Mouse (Mus musculus): Measurements from ENCODE around the gene Hmg20b. TPM values are rescaled to one million over a fixed set of nuclear protein-coding genes. Genes with fewer than 3 reads are reported as not detected.

Gene Hmg20b
- polyA plus RNA-seq, 1 experiment from 2014 or later, result 31.7 TPM

DNA sequence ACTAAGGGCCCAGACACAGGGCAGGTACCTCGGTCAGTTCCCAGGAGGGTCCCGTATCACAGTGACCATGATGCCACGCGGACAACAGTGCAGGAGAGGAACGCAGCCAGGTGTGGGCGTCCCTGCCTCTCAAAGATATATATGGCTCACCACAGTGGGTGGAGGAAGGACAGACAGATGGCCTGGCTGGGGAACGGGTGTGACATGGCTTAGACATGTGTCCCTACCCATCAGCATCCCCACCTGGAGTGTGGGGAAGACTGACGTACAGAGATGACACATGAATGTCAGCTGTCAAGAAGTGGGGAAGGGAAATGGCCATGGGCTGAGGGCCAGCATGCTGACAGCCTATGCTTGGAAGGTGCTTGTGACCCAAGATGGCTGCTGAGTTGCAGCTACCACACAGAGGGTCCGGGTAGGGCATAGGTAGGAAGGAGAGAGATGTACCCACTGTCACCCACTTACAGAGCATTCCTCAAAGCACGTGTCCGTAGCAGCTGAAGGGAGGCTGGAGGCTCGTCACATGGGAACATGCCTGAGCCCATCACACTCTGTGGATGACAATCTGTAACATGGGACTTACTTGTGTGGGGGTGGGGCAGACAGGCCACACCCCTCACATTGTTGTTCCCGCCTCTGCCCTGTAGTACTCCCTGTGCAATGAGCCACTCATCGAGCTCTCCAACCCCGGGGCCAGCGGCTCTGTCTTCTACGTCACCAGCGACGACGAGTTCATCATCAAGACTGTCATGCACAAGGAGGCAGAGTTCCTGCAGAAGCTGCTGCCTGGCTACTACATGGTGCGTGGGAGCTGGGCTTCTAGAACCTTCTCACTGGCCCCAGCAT, 43.2 kb downstream of the Hmg20b start:
- Histone ChIP-seq H3K9ac (ENCODE audit: low read depth, low read length) (no peak overlapping the region), H3K27me3 (replicated peaks; ENCODE audit: control insufficient read depth, insufficient read depth, low read length) (no peaks in the 10 kb centered on the region), H3K36me3 (ENCODE audit: control insufficient read depth, insufficient read depth, low read length) (peaks cover 41% of the 10 kb centered on the region), H3K9me3 (ENCODE audit: control insufficient read depth, low read length) (no peaks in the 10 kb centered on the region), H3K4me1 (ENCODE audit: control insufficient read depth, insufficient read depth, low read depth, low read length) (peaks cover 13% of the 10 kb centered on the region), H3K27ac (ENCODE audit: low read depth, low read length) (no peak overlapping the region), H3K4me3 (ENCODE audit: low read length) (no peak overlapping the region), H3K4me2 (ENCODE audit: low read length) (no peak overlapping the region)
- no peak for ATAC-seq
- 93% methylated on average over 21 of the region's 21 CpGs for WGBS

DNA sequence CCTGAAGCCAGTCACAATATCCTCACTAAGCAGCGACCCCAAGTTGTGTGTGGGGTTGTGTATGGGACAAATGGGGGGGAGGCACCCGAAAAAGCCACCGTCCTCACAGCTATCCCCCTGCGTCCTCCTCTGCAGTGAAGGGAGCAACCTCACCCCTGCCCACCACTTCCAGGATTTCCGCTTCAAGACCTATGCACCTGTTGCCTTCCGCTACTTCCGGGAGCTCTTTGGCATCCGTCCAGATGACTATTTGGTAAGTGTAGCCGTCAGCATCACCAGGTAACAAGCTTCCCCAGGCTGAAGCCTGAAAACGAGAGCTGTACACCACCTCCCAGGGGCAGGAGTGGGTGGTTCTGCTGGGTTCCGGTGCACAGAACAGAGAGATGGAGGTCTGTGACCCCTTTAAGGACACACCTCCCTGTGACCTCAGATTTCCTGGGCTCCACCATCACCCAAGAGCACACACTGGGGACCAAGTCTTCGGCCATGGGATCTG, 44.1 kb downstream of the Hmg20b start:
- ATAC-seq, result no peak
- 95% methylated on average over 12 of the region's 12 CpGs for WGBS
- Histone ChIP-seq H3K4me2 (ENCODE audit: low read length) (no peak overlapping the region), H3K9ac (ENCODE audit: low read depth, low read length) (no peak overlapping the region), H3K36me3 (ENCODE audit: control insufficient read depth, insufficient read depth, low read length) (peaks cover 34% of the 10 kb centered on the region), H3K27ac (ENCODE audit: low read depth, low read length) (no peak overlapping the region), H3K4me1 (ENCODE audit: control insufficient read depth, insufficient read depth, low read depth, low read length) (peaks cover 17% of the 10 kb centered on the region), H3K4me3 (ENCODE audit: low read length) (no peak overlapping the region), H3K27me3 (replicated peaks; ENCODE audit: control insufficient read depth, insufficient read depth, low read length) (no peaks in the 10 kb centered on the region), H3K9me3 (ENCODE audit: control insufficient read depth, low read length) (no peaks in the 10 kb centered on the region)

DNA sequence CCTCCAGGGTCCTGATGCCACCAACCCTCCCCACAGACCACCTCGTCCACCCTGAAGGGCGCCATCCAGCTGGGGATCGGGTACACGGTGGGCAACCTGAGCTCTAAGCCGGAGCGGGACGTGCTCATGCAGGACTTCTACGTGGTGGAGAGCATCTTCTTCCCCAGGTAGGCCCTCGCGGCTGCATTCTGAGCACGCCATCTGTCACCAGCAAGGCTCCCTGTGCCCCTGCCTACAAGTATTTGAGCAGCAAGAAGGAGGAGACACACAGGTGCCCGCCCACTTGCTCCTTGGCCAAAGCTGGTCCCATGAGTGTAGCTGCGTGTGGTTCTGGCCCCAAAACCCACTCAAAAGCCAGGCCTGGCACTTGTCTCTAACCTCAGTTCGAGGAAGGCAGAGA, 44.6 kb downstream of the Hmg20b start:
- no peak overlapping the region for H3K27ac ChIP-seq (ENCODE audit: low read depth, low read length)
- no peaks in the 10 kb centered on the region for H3K27me3 ChIP-seq (replicated peaks; ENCODE audit: control insufficient read depth, insufficient read depth, low read length)
- ATAC-seq, result no peak
- H3K9me3 ChIP-seq (ENCODE audit: control insufficient read depth, low read length), result no peaks in the 10 kb centered on the region
- H3K36me3 ChIP-seq (ENCODE audit: control insufficient read depth, insufficient read depth, low read length), result peaks cover 31% of the 10 kb centered on the region
- H3K4me2 ChIP-seq (ENCODE audit: low read length), result no peak overlapping the region
- 89% methylated on average over 14 of the region's 14 CpGs for WGBS
- no peak overlapping the region for H3K9ac ChIP-seq (ENCODE audit: low read depth, low read length)
- H3K4me3 ChIP-seq (ENCODE audit: low read length), result no peak overlapping the region
- H3K4me1 ChIP-seq (ENCODE audit: control insufficient read depth, insufficient read depth, low read depth, low read length), result peaks cover 18% of the 10 kb centered on the region

DNA sequence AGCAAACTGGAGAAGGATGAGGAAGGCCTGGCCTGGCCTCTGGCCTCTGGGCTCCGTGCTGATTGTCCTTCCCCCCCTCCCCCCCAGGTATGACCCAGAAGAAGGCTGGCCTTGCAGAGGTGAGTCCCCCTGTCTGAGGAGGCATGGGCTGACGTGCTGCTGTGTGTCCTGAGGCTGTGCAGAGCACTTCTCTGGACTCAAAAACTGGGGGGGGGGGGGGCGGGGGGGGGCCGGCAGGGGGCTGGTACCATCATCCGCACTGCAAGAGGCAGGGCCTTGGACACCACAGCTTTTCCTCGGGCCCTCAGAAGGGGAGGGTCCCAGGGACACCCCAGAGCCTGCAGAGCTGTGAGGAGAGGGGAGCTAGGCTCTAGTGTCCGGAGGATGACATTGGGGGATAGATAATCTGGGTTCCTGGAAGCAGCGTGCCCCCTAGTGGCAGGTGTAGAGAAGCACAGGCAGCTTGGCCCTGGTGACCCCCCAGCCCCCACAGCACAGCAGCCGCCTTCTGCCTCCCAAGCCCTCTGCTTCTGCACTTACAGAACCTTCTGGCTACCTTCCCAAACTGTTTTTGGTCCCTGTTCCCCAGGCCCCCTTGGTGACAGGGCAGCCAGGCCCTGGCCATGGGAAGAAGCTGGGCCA, 45.6 kb downstream of the Hmg20b start:
- Histone ChIP-seq H3K4me1 (ENCODE audit: control insufficient read depth, insufficient read depth, low read depth, low read length) (peaks cover 23% of the 10 kb centered on the region), H3K9me3 (ENCODE audit: control insufficient read depth, low read length) (no peaks in the 10 kb centered on the region), H3K27ac (ENCODE audit: low read depth, low read length) (no peak overlapping the region), H3K4me2 (ENCODE audit: low read length) (no peak overlapping the region), H3K36me3 (ENCODE audit: control insufficient read depth, insufficient read depth, low read length) (peaks cover 28% of the 10 kb centered on the region), H3K9ac (ENCODE audit: low read depth, low read length) (no peak overlapping the region), H3K4me3 (ENCODE audit: low read length) (no peak overlapping the region), H3K27me3 (replicated peaks; ENCODE audit: control insufficient read depth, insufficient read depth, low read length) (no peaks in the 10 kb centered on the region)
- WGBS, result 25% methylated on average over 7 of the region's 9 CpGs
- ATAC-seq, result no peak

DNA sequence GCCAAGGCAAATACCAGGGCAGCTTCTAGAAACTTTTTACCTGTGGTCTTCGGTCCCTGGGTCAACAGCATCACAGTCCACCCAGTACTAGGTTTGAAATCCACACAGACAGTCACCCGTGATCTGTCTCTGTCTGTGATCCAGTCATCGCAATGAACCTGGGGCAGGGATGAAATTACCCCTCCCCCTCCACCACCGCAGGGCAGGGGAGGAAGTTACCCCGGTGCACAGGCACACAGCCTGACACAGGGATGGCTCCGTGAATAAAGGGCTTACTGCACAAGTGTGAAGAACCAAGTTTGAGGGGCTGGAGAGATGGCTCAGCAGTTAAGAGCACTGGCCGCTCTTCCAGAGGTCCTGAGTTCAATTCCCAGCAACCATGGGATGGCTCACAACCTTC, 46.5 kb downstream of the Hmg20b start:
- ATAC-seq, result no peak
- H3K4me3 ChIP-seq (ENCODE audit: low read length), result no peak overlapping the region
- peaks cover 19% of the 10 kb centered on the region for H3K36me3 ChIP-seq (ENCODE audit: control insufficient read depth, insufficient read depth, low read length)
- H3K9me3 ChIP-seq (ENCODE audit: control insufficient read depth, low read length), result no peaks in the 10 kb centered on the region
- H3K4me1 ChIP-seq (ENCODE audit: control insufficient read depth, insufficient read depth, low read depth, low read length), result peaks cover 23% of the 10 kb centered on the region
- 83% methylated on average over 7 of the region's 7 CpGs for WGBS
- H3K27me3 ChIP-seq (replicated peaks; ENCODE audit: control insufficient read depth, insufficient read depth, low read length), result no peaks in the 10 kb centered on the region
- no peak overlapping the region; the same call in 1 of the 2 replicates for H3K27ac ChIP-seq (ENCODE audit: low read depth, low read length)
- H3K4me2 ChIP-seq (ENCODE audit: low read length), result no peak overlapping the region
- H3K9ac ChIP-seq (ENCODE audit: low read depth, low read length), result no peak overlapping the region

DNA sequence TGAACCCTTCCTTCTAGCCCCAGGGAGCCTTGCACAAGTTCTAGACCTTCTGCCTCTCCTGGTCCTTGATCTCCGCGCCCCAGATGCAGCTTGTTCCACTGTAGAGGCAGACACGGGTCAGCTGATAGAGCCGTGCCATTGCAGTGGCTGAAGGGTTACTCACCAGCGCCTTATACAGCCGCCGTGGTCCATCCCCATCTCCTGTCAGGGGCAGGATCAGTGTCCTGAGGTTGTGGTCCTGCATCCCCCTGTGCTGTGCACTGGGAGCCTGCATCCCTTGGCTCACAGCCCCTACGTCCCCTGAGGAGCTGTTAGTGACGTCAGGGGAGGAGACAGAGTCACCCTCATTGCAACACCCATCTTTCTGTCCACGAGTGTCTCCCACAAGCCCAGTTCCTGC, 47.0 kb downstream of the Hmg20b start:
- WGBS, result 77% methylated on average over 10 of the region's 10 CpGs

DNA sequence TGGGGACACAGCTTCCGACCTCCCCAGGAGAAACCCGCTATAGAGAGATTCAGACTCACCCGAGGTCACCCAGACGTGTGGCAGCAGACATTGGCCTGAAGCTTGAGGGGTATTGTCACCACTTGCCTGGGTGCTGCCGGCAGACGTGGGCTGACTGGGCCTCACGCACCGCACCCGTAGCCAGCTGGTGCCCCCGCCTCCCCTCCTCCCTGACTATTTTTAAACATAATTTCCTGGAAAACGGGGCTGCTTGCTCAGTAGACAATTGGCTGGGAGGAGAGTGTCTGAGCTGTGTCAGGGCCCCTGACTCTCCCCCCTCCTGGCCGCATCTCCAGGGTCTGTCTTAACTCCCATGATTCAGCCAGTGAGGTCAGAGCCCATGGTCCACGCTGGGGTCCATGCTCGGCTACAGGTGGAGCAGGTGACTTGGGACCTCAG, 47.5 kb downstream of the Hmg20b start:
- no peak overlapping the region for H3K27ac ChIP-seq (ENCODE audit: low read depth, low read length)
- no peak overlapping the region for H3K4me3 ChIP-seq (ENCODE audit: low read length)
- no peak for ATAC-seq
- H3K4me2 ChIP-seq (ENCODE audit: low read length), result no peak overlapping the region
- no peaks in the 10 kb centered on the region for H3K27me3 ChIP-seq (replicated peaks; ENCODE audit: control insufficient read depth, insufficient read depth, low read length)
- WGBS, result 74% methylated on average over 14 of the region's 14 CpGs
- no peak overlapping the region for H3K9ac ChIP-seq (ENCODE audit: low read depth, low read length)
- no peaks in the 10 kb centered on the region for H3K9me3 ChIP-seq (ENCODE audit: control insufficient read depth, low read length)
- peaks cover 15% of the 10 kb centered on the region for H3K36me3 ChIP-seq (ENCODE audit: control insufficient read depth, insufficient read depth, low read length)
- peaks cover 23% of the 10 kb centered on the region for H3K4me1 ChIP-seq (ENCODE audit: control insufficient read depth, insufficient read depth, low read depth, low read length)

More for the DNA sequence above, 47.0 kb downstream of the Hmg20b start:
- no peak for ATAC-seq
- H3K9ac ChIP-seq (ENCODE audit: low read depth, low read length), result no peak overlapping the region
- H3K4me2 ChIP-seq (ENCODE audit: low read length), result no peak overlapping the region
- no peaks in the 10 kb centered on the region for H3K9me3 ChIP-seq (ENCODE audit: control insufficient read depth, low read length)
- H3K36me3 ChIP-seq (ENCODE audit: control insufficient read depth, insufficient read depth, low read length), result peaks cover 18% of the 10 kb centered on the region
- H3K4me1 ChIP-seq (ENCODE audit: control insufficient read depth, insufficient read depth, low read depth, low read length), result peaks cover 23% of the 10 kb centered on the region
- no peak overlapping the region; the same call in 1 of the 2 replicates for H3K27ac ChIP-seq (ENCODE audit: low read depth, low read length)
- no peaks in the 10 kb centered on the region for H3K27me3 ChIP-seq (replicated peaks; ENCODE audit: control insufficient read depth, insufficient read depth, low read length)
- H3K4me3 ChIP-seq (ENCODE audit: low read length), result no peak overlapping the region

DNA sequence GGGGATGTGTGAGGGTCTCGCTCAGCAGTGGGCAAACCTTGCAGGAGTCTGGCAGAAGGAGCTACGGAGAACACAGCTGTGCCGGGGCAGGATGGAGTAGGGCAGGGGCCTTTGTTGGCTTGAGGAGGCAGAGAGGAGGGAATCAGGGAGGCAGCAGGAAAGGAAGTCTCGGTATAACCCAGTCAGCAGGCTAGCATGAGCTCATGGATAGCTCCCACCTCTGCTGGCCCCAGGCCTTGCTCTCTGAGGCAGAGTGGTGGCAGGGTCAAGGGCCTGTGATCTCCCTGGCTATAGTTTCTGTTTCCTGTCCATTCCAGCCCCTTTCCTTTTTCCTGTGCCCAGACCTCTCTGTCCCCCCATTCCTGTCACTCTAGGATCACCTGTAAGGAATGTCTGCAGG, 48.0 kb downstream of the Hmg20b start:
- Histone ChIP-seq H3K36me3 (ENCODE audit: control insufficient read depth, insufficient read depth, low read length) (peaks cover 10% of the 10 kb centered on the region), H3K4me1 (ENCODE audit: control insufficient read depth, insufficient read depth, low read depth, low read length) (peaks cover 23% of the 10 kb centered on the region), H3K4me2 (ENCODE audit: low read length) (no peak overlapping the region), H3K27ac (ENCODE audit: low read depth, low read length) (peak overlapping the region; percentile 20; the same call in 1 of the 2 replicates), H3K27me3 (replicated peaks; ENCODE audit: control insufficient read depth, insufficient read depth, low read length) (no peaks in the 10 kb centered on the region), H3K4me3 (ENCODE audit: low read length) (no peak overlapping the region), H3K9me3 (ENCODE audit: control insufficient read depth, low read length) (no peaks in the 10 kb centered on the region), H3K9ac (ENCODE audit: low read depth, low read length) (no peak overlapping the region)
- 66% methylated on average over 4 of the region's 4 CpGs for WGBS
- no peak for ATAC-seq

DNA sequence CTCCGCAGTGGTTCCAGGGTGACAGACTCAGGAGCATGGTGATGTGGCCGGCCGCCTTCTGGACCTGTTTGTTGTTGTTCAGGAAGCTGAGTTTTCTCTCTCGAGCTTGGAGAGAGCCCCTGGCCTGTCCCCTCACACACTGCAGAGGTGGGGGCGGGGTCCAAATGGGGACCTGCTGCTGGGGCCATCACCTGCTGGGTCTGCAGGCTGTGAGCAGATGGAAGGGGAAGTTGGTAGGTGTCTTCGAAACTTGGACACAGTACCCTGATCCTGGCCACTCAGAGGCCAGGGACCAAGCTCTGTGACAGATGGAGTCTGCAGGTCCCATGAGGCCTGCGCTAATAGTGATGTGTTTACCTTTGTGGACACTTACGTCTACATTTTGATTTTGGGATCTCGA, 49.0 kb downstream of the Hmg20b start:
- H3K9ac ChIP-seq (ENCODE audit: low read depth, low read length), result no peak overlapping the region
- peaks cover 2% of the 10 kb centered on the region; the same call in 1 of the 2 replicates for H3K36me3 ChIP-seq (ENCODE audit: control insufficient read depth, insufficient read depth, low read length)
- no peak overlapping the region for H3K4me3 ChIP-seq (ENCODE audit: low read length)
- H3K4me1 ChIP-seq (ENCODE audit: control insufficient read depth, insufficient read depth, low read depth, low read length), result peaks cover 23% of the 10 kb centered on the region
- no peak overlapping the region for H3K27ac ChIP-seq (ENCODE audit: low read depth, low read length)
- H3K27me3 ChIP-seq (replicated peaks; ENCODE audit: control insufficient read depth, insufficient read depth, low read length), result no peaks in the 10 kb centered on the region
- no peaks in the 10 kb centered on the region for H3K9me3 ChIP-seq (ENCODE audit: control insufficient read depth, low read length)
- ATAC-seq, result no peak
- 83% methylated on average over 9 of the region's 9 CpGs for WGBS
- H3K4me2 ChIP-seq (ENCODE audit: low read length), result no peak overlapping the region

Measured in hindbrain, embryonic 16.5 days (tissue).